Mouse (Mus musculus) midbrain, embryonic 11.5 days (tissue): ENCODE measurements around the gene Ifrd2. TPM values are rescaled to one million over a fixed set of nuclear protein-coding genes. Genes with fewer than 3 reads are reported as not detected.

Source experiments
- ATAC-seq: fragments of 200-750 bp; cut with Nextera tagmentation; 2 replicates; pipeline ENCODE4 v1.8.0; 2017; ENCODE audit warnings: moderate TSS enrichment, moderate library complexity; ENCODE audit not compliant: low FRiP score
- DNase-seq: peaks from one replicate; pipeline ENCODE4 v3.0.0; 2015; ENCODE audit warnings: low spot score; ENCODE audit errors: missing footprints
- H3K27ac ChIP-seq: fragments of 300-500 bp; sonication (generic); 2 replicates; pipeline ENCODE4 v1.5.1; 2014; ENCODE audit warnings: low read depth, low read length
- H3K27me3 ChIP-seq: fragments of 300-500 bp; sonication (generic); 2 replicates; pipeline ENCODE4 v1.6.1; 2014; ENCODE audit warnings: mild to moderate bottlenecking, low read length, moderate library complexity, mixed read lengths; ENCODE audit not compliant: control insufficient read depth, insufficient read depth
- H3K36me3 ChIP-seq: fragments of 300-500 bp; sonication (generic); 2 replicates; pipeline ENCODE4 v1.6.1; 2014; ENCODE audit warnings: mild to moderate bottlenecking, low read length, moderate library complexity, mixed read lengths; ENCODE audit not compliant: control insufficient read depth, insufficient read depth
- H3K4me1 ChIP-seq: fragments of 300-500 bp; sonication (generic); 2 replicates; pipeline ENCODE4 v1.6.1; 2014; ENCODE audit warnings: low read length; ENCODE audit not compliant: control insufficient read depth, insufficient read depth
- H3K4me2 ChIP-seq: fragments of 300-500 bp; sonication (generic); 2 replicates; pipeline ENCODE4 v1.6.1; 2014; ENCODE audit warnings: mild to moderate bottlenecking, moderate library complexity
- H3K4me3 ChIP-seq: fragments of 300-500 bp; sonication (generic); 2 replicates; pipeline ENCODE4 v1.5.1; 2014; ENCODE audit warnings: low read depth, low read length
- H3K9ac ChIP-seq: fragments of 300-500 bp; sonication (generic); 2 replicates; pipeline ENCODE4 v1.6.1; 2014; ENCODE audit warnings: low read length
- H3K9me3 ChIP-seq: fragments of 300-500 bp; sonication (generic); 2 replicates; pipeline ENCODE4 v1.6.1; 2016; ENCODE audit warnings: low read length; ENCODE audit not compliant: control insufficient read depth
- WGBS: fragments of 180-500 bp; shearing (Covaris S2); extraction: QIAGEN DNeasy Blood & Tissue Kit; methylation state at CpG from one replicate; pipeline ENCODE4 v1.1.7; 2014; 5-methylcytosine and 5-hydroxymethylcytosine counted together
- polyA plus RNA-seq: library from polyadenylated mRNA; unstranded; fragments of >200 nt; fragmentation: Nextera tagmentation; extraction: Ambion mirVana; gene quantifications from 2 replicates; pipeline ENCODE4 v1.2.1, GENCODE M21; 2014

The Ifrd2 gene
- polyA plus RNA-seq, 1 experiment from 2014 or later = 28.2 TPM

- H3K4me1 ChIP-seq = peaks cover 16% of the 10 kb centered on the region
- H3K9ac ChIP-seq = no peak overlapping the region
- no peak overlapping the region for H3K4me2 ChIP-seq
- H3K36me3 ChIP-seq = peaks cover 58% of the 10 kb centered on the region
- DNase-seq (no peak), ATAC-seq (no peak)
- H3K27ac ChIP-seq = no peak overlapping the region
- no peak overlapping the region for H3K4me3 ChIP-seq
- WGBS = 85% methylated on average over 2 of the region's 2 CpGs
- no peaks in the 10 kb centered on the region for H3K9me3 ChIP-seq
- no peaks in the 10 kb centered on the region for H3K27me3 ChIP-seq
These were observed 30.0 kb downstream of the Ifrd2 start for GRCm38 (mm10) chr9:107617461-107617860.

DNA sequence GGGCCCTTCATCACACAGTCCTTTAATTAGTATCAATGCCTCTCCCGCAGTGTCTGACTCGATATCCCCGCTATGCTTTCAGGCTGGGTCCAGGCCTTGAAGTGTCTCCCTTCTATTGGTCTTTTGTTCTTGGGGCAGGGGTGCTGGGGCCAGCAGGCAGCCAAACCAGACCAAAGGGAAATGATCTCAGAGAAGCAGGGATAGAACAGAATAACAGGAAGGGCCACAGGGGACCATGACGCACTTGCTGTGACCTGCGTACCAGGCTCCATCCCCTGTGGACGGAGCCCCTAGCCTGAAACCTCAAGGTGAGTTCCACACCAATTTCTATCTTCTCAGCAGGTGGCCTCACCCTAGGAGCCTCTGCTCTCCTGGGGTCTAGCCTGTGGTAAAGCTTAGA lies 30.7 kb downstream of the Ifrd2 start:
- no peaks in the 10 kb centered on the region for H3K27me3 ChIP-seq
- no peak overlapping the region for H3K27ac ChIP-seq
- 94% methylated on average over 6 of the region's 6 CpGs for WGBS
- H3K9ac ChIP-seq = no peak overlapping the region
- H3K4me1 ChIP-seq = peaks cover 14% of the 10 kb centered on the region
- ATAC-seq (no peak), DNase-seq (no peak)
- H3K9me3 ChIP-seq = no peaks in the 10 kb centered on the region
- no peak overlapping the region for H3K4me2 ChIP-seq
- H3K4me3 ChIP-seq = no peak overlapping the region
- peaks cover 58% of the 10 kb centered on the region for H3K36me3 ChIP-seq

DNA sequence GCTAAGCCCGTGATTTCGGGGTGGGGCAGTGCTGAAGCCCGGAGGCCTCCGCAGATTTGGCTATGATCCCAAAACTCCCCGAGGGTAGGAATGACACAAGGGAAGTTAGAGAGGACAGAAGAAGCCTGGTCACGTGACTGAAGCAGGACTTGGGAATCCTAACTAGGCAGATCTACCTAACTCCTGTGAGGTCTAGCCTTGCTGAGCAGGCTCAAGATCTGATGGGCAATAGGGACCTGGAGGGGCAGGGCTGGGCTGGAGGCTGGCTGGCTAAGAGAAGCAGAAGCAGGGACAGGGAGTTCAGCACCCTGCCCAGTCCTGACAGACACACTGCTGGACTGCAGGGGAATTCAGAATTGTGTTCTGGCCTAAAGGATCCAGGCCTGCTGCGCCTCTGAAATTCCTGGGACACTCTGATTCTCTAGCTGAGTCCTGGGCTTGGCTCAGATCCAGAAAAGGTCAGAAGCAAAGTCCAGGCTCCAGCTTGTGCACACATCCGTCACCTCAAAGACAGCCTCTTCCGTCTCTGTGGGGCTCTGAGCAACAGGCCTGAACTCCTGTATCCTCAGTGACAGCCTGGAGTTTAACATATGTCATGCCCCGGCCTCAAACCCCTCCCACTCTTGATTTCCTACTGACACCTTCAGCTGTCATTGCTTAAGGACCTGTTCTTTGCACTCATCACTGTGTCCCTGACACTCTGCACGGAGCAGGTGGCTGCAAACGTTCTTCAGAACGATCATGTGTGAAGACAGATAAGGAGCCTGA lies 31.5 kb downstream of the Ifrd2 start:
- Histone ChIP-seq H3K4me3 (no peak overlapping the region), H3K9ac (no peak overlapping the region), H3K36me3 (peaks cover 58% of the 10 kb centered on the region), H3K27ac (no peak overlapping the region), H3K27me3 (no peaks in the 10 kb centered on the region), H3K9me3 (no peaks in the 10 kb centered on the region), H3K4me2 (no peak overlapping the region), H3K4me1 (peaks cover 13% of the 10 kb centered on the region)
- DNase-seq = no peak
- 86% methylated on average over 13 of the region's 13 CpGs for WGBS
- ATAC-seq = no peak

- Histone ChIP-seq H3K4me2 (no peak overlapping the region), H3K9me3 (no peaks in the 10 kb centered on the region), H3K27ac (no peak overlapping the region), H3K9ac (no peak overlapping the region), H3K27me3 (no peaks in the 10 kb centered on the region), H3K4me3 (no peak overlapping the region), H3K36me3 (peaks cover 53% of the 10 kb centered on the region), H3K4me1 (peaks cover 10% of the 10 kb centered on the region)
- DNase-seq (no peak), ATAC-seq (no peak)
- 88% methylated on average over 13 of the region's 13 CpGs for WGBS
These were observed 32.1 kb downstream of the Ifrd2 start for GRCm38 (mm10) chr9:107619546-107619879.

DNA sequence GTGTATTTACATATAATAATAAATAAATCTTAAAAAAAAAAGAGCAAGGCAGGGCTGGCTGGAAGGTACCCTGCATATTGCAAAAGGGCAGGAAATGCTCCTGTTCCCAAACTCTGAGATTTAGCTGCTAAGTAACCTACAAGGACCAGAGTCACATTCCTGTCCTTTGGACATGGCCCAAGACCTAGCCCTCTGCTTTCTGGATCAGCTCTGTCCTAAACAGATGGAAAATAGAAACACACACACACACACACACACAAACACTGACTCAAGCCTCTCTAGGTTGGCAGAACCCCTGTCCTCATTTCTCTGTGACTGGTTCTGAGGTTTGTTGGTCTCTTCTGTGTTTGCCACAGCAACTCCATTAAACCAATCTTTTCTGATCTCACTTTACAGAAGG lies 33.5 kb downstream of the Ifrd2 start:
- no peaks in the 10 kb centered on the region for H3K27me3 ChIP-seq
- ATAC-seq (no peak), DNase-seq (no peak)
- no peak overlapping the region for H3K4me3 ChIP-seq
- H3K36me3 ChIP-seq = peaks cover 40% of the 10 kb centered on the region
- no peaks in the 10 kb centered on the region for H3K9me3 ChIP-seq
- no peak overlapping the region for H3K27ac ChIP-seq
- H3K9ac ChIP-seq = no peak overlapping the region
- peaks cover 6% of the 10 kb centered on the region for H3K4me1 ChIP-seq
- no peak overlapping the region for H3K4me2 ChIP-seq

GRCm38 (mm10) chr9:107624539-107624938 lies 37.1 kb downstream of the Ifrd2 start:
- ATAC-seq = no peak

GRCm38 (mm10) chr9:107624951-107625350 lies 37.5 kb downstream of the Ifrd2 start:
- Histone ChIP-seq H3K4me3 (no peak overlapping the region), H3K27ac (no peak overlapping the region), H3K9me3 (no peaks in the 10 kb centered on the region), H3K9ac (no peak overlapping the region; the same call in 1 of the 2 replicates), H3K4me1 (peaks cover 46% of the 10 kb centered on the region), H3K27me3 (no peaks in the 10 kb centered on the region), H3K36me3 (peaks cover 5% of the 10 kb centered on the region), H3K4me2 (no peak overlapping the region)
- 80% methylated on average over 3 of the region's 3 CpGs for WGBS
- no peak for ATAC-seq
- no peak for DNase-seq

More at GRCm38 (mm10) chr9:107624539-107624938, 37.1 kb downstream of the Ifrd2 start:
- no peak overlapping the region for H3K9ac ChIP-seq
- H3K4me2 ChIP-seq = no peak overlapping the region
- no peaks in the 10 kb centered on the region for H3K27me3 ChIP-seq
- WGBS = 67% methylated on average over 5 of the region's 5 CpGs
- peaks cover 9% of the 10 kb centered on the region for H3K36me3 ChIP-seq
- no peak overlapping the region for H3K4me3 ChIP-seq
- H3K4me1 ChIP-seq = peaks cover 42% of the 10 kb centered on the region
- no peak for DNase-seq
- H3K9me3 ChIP-seq = no peaks in the 10 kb centered on the region
- H3K27ac ChIP-seq = no peak overlapping the region

DNA sequence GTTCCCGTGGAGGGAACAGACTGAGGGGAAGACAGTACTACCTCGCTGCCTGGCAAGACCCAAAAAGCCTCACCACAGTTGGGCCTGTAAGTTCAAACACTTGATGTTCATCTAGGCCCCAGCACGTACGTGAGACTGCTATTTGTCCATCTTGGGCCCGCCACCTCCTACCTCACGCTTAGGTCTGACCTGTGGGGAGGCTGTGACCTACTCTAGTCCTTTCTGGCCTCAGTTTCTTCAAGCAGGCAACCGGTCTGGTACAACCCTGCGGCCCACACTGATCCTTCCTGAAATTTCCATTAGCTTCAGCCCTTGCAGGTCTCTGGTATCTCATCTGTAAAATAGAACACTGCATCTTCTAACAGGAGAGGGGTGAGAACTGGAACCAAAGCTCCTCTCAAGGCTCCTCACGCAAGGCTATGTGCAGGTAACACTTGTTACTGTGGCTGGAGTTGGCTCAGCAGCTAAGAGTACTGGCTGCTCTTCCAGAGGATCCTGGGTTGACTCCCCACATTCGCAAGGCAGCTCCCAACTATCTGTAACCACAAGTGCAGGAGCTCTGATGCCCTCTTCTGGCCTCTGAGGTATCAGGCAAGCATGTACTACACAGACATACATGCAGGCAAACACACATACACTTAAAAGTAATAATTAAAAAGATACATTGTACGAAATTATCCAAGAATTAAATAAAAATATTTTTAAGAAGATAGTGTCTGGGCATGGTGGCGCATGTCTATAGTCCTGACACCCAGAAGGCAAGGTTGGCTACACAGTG lies 38.1 kb downstream of the Ifrd2 start:
- Histone ChIP-seq H3K9me3 (no peaks in the 10 kb centered on the region), H3K4me1 (peaks cover 52% of the 10 kb centered on the region), H3K9ac (no peak overlapping the region), H3K27me3 (no peaks in the 10 kb centered on the region), H3K36me3 (peaks cover 2% of the 10 kb centered on the region), H3K27ac (no peak overlapping the region), H3K4me2 (no peak overlapping the region; the same call in 1 of the 2 replicates), H3K4me3 (no peak overlapping the region)
- DNase-seq (no peak), ATAC-seq (no peak)
- WGBS = 89% methylated on average over 12 of the region's 12 CpGs

DNA sequence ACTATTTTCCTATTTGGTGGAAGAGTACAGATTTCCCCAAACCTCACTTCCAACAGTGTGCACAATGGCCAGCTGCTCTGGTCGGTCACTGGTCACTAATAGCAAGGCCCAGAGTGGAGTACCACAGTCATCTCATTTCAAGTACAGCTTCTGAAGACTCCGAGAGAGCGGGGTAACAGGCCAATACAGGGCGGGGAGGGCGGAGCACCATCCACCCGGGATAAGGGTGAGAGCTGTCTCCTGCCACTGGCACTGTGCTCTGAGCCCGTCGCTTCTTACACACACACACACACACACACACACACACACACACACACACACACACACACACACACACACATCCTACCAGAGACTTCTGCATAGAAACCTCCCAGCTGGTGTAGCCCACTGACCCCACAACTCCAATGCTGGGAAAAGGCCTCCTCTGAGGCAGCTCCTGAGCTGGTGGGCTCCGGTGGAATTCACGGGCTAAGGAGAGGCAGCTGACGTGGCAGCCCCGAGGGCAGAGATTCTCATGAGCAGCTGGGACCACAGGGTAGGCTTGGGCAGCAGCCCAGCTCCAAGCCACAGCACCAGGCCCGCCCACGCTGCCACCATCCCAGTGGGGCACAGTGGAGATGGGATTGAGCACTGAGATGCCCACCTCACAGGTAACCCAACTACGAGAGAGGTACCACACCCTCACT lies 38.9 kb downstream of the Ifrd2 start:
- Histone ChIP-seq H3K9ac (peak overlapping the region; percentile 61), H3K4me2 (peak overlapping the region; percentile 97), H3K36me3 (peaks cover 1% of the 10 kb centered on the region), H3K9me3 (no peaks in the 10 kb centered on the region), H3K4me1 (peaks cover 59% of the 10 kb centered on the region), H3K27ac (peak overlapping the region; percentile 100), H3K27me3 (no peaks in the 10 kb centered on the region), H3K4me3 (peak overlapping the region; percentile 13; the same call in 1 of the 2 replicates)
- WGBS = 29% methylated on average over 15 of the region's 15 CpGs
- ATAC-seq (no peak; the same call in 1 of the 2 replicates), DNase-seq (peak; percentile 84)
